Mouse (Mus musculus) T-cell, adult 2 months (primary cell): Measurements from ENCODE around the gene Bcl2l14.

Experiments
- DNase-seq: peaks from one replicate; pipeline ENCODE4 v3.0.0; 2022; ENCODE audit warnings: low spot score

Bcl2l14 gene

GRCm38 (mm10) chr6:134442219-134442618, 46.1 kb downstream of the Bcl2l14 start:
- no peak for DNase-seq

- DNase-seq: no peak
These were observed 47.2 kb downstream of the Bcl2l14 start for GRCm38 (mm10) chr6:134443198-134443904.

GRCm38 (mm10) chr6:134443925-134444324, 47.8 kb downstream of the Bcl2l14 start:
- DNase-seq: no peak

GRCm38 (mm10) chr6:134448451-134448850, 52.3 kb downstream of the Bcl2l14 start:
- DNase-seq: no peak

GRCm38 (mm10) chr6:134449958-134450357, 53.8 kb downstream of the Bcl2l14 start:
- DNase-seq: no peak

- DNase-seq: no peak
These were observed 54.6 kb downstream of the Bcl2l14 start for GRCm38 (mm10) chr6:134450661-134451119.

- no peak for DNase-seq
These were observed 58.0 kb downstream of the Bcl2l14 start for GRCm38 (mm10) chr6:134454093-134454492.

GRCm38 (mm10) chr6:134458376-134458775, 62.3 kb downstream of the Bcl2l14 start:
- DNase-seq: no peak

- DNase-seq: no peak
These were observed 65.1 kb downstream of the Bcl2l14 start for GRCm38 (mm10) chr6:134461175-134461574.

GRCm38 (mm10) chr6:134466671-134467229, 70.6 kb downstream of the Bcl2l14 start:
- no peak for DNase-seq

GRCm38 (mm10) chr6:134469297-134469696, 73.2 kb downstream of the Bcl2l14 start:
- no peak for DNase-seq

- DNase-seq: no peak
These were observed 74.7 kb downstream of the Bcl2l14 start for GRCm38 (mm10) chr6:134470857-134471256.

GRCm38 (mm10) chr6:134473143-134473561, 77.0 kb downstream of the Bcl2l14 start:
- no peak for DNase-seq

- no peak for DNase-seq
These were observed 83.4 kb downstream of the Bcl2l14 start for GRCm38 (mm10) chr6:134479481-134479880.

- DNase-seq: no peak
These were observed 90.2 kb downstream of the Bcl2l14 start for GRCm38 (mm10) chr6:134486318-134486717.
